Mouse (Mus musculus) heart, adult 18-20 months (tissue): ENCODE measurements around the gene Gm3099. TPM values are rescaled to one million over a fixed set of nuclear protein-coding genes. Genes with fewer than 3 reads are reported as not detected.
"Not testable (repeated sequence)": the region's sequence is repeated elsewhere in the genome, so short reads cannot be mapped to it uniquely, and the experiment has no call there.

ENCODE experiments used
- DNase-seq, 2 experiments: peaks; one replicate each; pipeline ENCODE4 v3.0.0; 2021 to 2022; ENCODE audit warnings: mixed read lengths in 1 of 2
- long read RNA-seq, 2 experiments: library from polyadenylated mRNA; stranded (forward); transcript quantifications; one replicate each; pipeline ENCODE4 v2.0.0; 2021
- total RNA-seq, 2 experiments: library from RNA; stranded (reverse); gene quantifications; 2 replicates each; pipeline ENCODE4 v1.2.3; 2021

The Gm3099 gene
- total RNA-seq: not detected
- long read RNA-seq, experiment 1: 0 reads
- long read RNA-seq, experiment 2: 0 reads

GRCm38 (mm10) chr14:3998094-3998493 is at the start of gene Gm3099:
Gene Gm3099, plus strand, starts transcription at chr14:3998394.
- DNase-seq: not testable (repeated sequence)

GRCm38 (mm10) chr14:3963247-3963646 is 34.9 kb upstream of the Gm3099 start, which contains the start of gene Gm3095:
Gene Gm3095, plus strand, starts transcription at chr14:3963547.
- not testable (repeated sequence) for DNase-seq

- DNase-seq: not testable (repeated sequence)
Observed at GRCm38 (mm10) chr14:4023641-4024040, 25.4 kb downstream of the Gm3099 start, which contains the start of gene Gm5796. Gene Gm5796, plus strand, starts transcription at chr14:4023941.

Other genes starting within 250 kb of the Gm3099 start
- gene Gm3002, start 188.3 kb upstream of the Gm3099 start, total RNA-seq: not detected
- gene Gm3033, start 152.1 kb upstream of the Gm3099 start, total RNA-seq: under 1 TPM in 1 of 2 experiments, not detected in 1; 0.17 TPM
- gene Gm2916, start 114.2 kb upstream of the Gm3099 start, total RNA-seq: not detected
- not detected for gene Gm3029, start 66.6 kb upstream of the Gm3099 start, total RNA-seq
- not detected for gene Gm3095, start 34.8 kb upstream of the Gm3099 start, total RNA-seq
- gene Gm5796, start 25.5 kb downstream of the Gm3099 start, total RNA-seq: under 1 TPM; 0.28 to 0.30 TPM
- not detected for gene Gm3115, start 85.7 kb downstream of the Gm3099 start, total RNA-seq
- gene Gm8108, start 112.1 kb downstream of the Gm3099 start, total RNA-seq: under 1 TPM in 1 of 2 experiments, not detected in 1; 0.62 TPM
- not detected for gene Gm3127, start 166.6 kb downstream of the Gm3099 start, total RNA-seq
- not detected for gene Gm2974, start 184.2 kb downstream of the Gm3099 start, total RNA-seq